Mouse (Mus musculus) cerebellum, adult 2 months (tissue): ENCODE results near the gene Mrpl53.

Experiments used
- CTCF ChIP-seq: fragments of 200-500 bp; IDR thresholded peaks from 2 replicates; pipeline ENCODE4 v1.5.1; 2011; ENCODE audit warnings: low read depth, mild to moderate bottlenecking, control low read depth, low read length, moderate library complexity, borderline replicate concordance; ENCODE audit not compliant: insufficient read depth
- POLR2A ChIP-seq: fragments of 200-500 bp; IDR thresholded peaks from 2 replicates; pipeline ENCODE4 v1.6.1; 2011; ENCODE audit warnings: low read length, control low read depth, borderline replicate concordance; ENCODE audit not compliant: insufficient read depth

DNA sequence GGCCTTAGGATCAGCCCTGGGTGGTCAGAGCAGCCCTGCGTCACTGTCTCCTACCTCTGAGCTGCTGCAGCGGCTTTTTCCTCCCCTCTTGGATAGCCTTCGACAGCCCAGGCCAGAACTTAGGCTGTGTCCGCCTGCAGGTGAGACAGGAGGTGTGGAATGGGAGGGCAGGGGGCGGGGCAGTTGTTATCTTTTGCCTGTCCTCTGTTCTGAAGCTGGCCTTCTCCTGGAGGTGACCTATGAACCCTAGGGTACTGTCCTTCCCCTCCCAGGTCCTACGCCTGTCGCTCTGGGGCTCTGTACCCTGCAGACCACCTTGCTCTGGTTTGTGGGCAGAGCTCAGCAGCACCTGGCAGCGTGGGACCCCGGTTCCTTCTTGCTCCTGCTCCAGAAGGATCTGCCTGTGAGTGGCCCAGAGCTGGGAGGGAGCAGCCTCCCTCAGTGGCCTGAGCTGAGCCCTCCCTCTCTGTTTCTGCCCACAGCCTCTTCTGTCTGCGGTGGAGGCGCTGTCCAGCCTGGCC lies 5.7 kb upstream of the Mrpl53 start:
- no peak for TF ChIP-seq POLR2A
- no peak for TF ChIP-seq CTCF
